Mouse (Mus musculus) erythroid progenitor cell, adult 5-6 weeks (primary cell): Measurements from ENCODE around the gene Usp2. TPM values are rescaled to one million over a fixed set of nuclear protein-coding genes. Genes with fewer than 3 reads are reported as not detected.

Experiments
- ATAC-seq: replicated peaks from 2 replicates; pipeline ENCODE4 v1.8.0; 2016; ENCODE audit warnings: moderate number of reproducible peaks, mild to moderate bottlenecking, moderate TSS enrichment, inconsistent platforms; ENCODE audit not compliant: poor library complexity, low FRiP score, severe bottlenecking
- total RNA-seq, 2 experiments: library from RNA; stranded (forward) in 1 of 2; stranded (reverse) in 1 of 2; fragments of 150-400 nt in 1 of 2; fragments of 186-747, 209-891 nt in 1 of 2; gene quantifications; 2 replicates each; pipeline versions ENCODE4 v1.2.3 to v1.2.4; 2015 to 2017; ENCODE audit warnings: low replicate concordance in 2 of 2

The Usp2 gene
- total RNA-seq, 2 experiments from 2014 or later, result not detected

DNA sequence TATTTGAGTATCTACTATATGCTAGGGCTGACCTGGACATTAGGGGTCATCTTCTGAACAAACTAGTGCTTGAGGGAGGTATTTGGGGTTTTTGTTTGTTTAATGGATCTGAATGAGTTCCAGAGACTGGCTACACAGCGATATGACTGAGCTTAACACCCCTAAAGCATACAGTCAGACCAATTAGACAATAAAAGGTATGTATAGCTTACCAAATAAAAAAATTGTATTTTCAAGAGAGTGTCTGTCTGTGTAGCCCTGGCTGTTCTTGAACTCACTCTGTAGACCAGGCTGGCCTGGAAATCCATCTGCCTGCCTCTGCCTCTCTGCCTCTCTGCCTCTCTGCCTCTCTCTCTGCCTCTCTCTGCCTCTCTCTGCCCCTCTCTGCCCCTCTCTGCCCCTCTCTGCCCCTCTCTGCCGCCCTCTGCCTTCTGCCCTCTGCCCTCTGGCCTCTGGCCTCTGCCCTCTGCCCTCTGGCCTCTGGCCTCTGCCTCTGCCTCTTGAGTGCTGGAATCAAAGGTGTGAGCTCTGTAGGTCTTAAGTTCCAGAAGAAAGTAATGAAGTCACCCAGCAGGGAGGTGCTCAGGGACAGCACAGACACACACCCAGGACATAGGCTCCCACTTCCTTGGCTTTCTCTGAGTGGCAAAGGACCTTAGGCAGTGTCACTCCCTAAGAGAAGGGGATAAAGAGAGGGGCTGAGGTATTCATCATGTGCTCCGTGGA lies 21.5 kb upstream of the Usp2 start:
- ATAC-seq, result no peak

DNA sequence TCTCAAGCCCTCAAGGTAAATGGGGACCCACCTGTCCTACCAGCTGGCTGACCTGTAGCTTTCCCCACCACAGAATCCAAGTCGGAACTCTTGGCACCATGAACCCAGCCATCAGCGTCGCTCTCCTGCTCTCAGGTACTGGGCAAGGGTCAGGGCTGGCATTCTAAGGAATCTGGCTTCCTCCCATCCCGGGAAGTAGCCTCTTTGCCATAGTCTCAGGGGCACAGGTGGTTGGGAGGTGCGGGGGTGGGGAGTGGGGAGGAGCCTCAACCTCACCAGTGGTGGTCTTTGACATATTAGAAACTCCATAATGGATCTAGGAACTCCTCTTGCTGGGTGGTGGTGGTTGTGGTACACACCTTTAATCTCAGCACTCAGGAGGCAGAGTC lies 20.9 kb upstream of the Usp2 start:
- ATAC-seq, result no peak

DNA sequence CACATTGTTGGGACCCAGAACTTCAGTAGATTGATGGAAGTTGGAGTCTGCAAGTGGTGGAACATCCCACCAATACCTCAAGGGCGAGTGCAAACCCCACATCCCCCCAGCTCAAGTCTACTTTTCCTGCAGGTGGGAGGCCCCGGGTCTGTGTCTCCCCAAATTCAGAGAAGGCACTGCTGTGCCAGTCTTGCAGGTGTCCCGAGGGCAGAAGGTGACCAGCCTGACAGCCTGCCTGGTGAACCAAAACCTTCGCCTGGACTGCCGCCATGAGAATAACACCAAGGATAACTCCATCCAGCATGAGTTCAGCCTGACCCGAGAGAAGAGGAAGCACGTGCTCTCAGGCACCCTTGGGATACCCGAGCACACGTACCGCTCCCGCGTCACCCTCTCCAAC lies 20.4 kb upstream of the Usp2 start:
- ATAC-seq, result no peak

DNA sequence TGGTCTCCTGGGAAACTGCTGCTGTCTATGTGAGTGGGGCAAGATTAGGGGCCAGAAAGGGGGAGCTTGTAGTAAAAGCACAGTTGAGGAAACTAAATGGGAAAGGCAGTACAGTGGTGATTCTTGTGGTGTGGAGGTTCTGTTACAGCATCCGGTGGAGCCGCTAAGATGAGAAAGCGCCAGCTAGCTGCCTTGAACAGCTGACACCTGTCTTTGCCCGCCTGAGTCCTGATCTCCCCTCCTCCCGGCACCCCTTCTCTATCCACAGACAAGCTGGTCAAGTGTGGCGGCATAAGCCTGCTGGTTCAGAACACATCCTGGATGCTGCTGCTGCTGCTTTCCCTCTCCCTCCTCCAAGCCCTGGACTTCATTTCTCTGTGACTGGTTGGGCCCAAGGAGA lies 19.8 kb upstream of the Usp2 start:
- ATAC-seq, result no peak

DNA sequence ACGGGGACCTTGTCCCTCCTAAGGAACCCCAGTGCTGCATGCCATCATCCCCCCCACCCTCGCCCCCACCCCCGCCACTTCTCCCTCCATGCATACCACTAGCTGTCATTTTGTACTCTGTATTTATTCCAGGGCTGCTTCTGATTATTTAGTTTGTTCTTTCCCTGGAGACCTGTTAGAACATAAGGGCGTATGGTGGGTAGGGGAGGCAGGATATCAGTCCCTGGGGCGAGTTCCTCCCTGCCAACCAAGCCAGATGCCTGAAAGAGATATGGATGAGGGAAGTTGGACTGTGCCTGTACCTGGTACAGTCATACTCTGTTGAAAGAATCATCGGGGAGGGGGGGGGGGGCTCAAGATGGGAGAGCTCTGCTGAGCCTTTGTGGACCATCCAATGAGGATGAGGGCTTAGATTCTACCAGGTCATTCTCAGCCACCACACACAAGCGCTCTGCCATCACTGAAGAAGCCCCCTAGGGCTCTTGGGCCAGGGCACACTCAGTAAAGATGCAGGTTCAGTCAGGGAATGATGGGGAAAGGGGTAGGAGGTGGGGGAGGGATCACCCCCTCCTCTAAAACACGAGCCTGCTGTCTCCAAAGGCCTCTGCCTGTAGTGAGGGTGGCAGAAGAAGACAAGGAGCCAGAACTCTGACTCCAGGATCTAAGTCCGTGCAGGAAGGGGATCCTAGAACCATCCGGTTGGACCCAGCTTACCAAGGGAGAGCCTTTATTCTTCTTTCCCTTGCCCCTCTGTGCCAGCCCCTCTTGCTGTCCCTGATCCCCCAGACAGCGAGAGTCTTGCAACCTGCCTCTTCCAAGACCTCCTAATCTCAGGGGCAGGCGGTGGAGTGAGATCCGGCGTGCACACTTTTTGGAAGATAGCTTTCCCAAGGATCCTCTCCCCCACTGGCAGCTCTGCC lies 19.0 kb upstream of the Usp2 start:
- no peak for ATAC-seq

DNA sequence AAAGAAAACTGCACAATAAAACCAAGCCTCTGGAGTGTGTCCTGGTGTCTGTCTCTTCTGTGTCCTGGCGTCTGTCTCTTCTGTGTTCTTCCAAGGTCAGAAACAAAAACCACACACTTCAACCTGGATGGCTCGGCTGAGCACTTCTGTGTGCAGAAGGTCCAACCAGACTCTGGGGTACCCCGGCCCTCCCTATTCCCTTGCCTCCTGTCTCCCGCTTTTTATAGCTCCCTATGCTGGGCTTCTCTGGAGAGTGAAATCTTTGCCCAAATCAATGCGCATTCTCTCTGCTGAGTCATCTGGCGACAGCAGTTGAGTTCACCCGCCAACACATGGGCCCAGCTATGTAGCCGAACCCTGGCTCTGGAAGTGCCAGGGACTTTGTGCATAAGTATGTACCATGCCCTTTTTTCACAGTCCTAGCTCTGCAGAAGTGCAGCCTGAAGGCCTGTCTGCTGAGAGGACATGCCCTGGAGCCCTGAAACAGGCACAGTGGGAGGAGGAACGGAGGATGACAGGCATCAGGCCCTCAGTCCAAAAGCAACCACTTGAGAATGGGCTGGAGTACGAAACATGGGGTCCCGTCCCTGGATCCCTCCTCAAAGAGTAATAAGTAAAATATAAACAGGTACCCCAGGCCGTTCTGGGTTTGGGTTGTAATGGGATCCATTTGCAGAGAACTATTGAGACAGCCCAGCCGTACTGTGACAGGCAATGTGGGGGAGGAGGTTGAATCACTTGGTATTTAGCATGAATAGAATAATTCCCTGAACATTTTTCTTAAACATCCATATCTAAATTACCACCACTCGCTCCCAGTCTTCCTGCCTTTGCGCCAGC lies 18.1 kb upstream of the Usp2 start:
- no peak for ATAC-seq

DNA sequence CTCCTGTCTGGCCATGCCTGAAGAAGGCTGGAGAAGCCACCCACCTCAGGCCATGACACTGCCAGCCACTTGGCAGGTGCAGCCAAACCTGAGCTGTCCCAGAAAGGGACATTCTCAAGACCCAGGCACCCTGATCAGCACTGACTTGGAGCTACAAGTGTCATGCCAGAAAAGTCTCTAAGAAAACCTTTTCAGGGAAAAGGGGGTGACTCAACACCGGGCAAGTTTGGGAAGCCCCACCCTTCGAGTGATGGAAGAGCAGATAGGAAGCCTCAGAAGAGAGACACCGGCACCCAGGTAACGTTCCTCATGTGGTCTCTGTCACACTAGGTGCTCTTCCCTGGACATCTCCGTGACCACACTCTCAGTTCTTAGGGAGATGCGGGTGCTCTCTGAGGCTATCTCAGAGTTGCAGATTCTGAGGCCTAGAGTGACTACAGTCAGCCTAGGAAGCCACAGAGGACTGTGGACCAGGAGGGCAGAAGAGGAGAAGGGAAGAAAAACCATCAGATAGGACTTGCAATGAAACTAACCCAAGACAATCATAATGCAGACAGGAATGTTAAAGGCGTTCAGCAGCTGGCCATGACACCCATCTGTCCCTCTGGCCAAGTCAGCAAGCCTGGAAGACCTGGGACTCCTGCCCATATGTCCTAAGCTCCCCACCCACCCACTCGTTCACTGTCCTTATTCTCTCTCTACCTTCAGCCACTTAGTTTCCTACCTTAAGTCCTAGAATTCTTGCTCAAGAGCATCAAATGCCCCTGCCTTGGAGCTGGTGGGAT lies 17.2 kb upstream of the Usp2 start:
- no peak for ATAC-seq

DNA sequence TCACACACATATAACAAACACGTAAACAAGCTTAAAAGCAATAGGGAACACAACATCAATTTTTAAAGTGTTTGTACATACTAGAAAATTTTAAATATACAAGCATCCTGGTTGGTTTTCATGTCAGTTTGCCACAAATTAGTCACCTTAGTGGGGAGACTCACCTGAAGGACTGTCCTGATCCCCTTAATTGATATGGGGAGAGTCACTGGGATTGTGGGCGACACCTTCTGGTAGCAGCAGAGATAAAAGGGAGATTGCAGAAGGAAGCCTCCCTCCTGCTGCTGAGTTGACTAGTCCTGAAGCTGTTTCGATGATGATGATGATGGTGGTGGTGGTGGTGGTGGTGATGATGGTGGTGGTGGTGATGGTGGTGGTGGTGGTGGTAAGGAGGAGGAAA lies 14.0 kb upstream of the Usp2 start:
- ATAC-seq, result no peak

DNA sequence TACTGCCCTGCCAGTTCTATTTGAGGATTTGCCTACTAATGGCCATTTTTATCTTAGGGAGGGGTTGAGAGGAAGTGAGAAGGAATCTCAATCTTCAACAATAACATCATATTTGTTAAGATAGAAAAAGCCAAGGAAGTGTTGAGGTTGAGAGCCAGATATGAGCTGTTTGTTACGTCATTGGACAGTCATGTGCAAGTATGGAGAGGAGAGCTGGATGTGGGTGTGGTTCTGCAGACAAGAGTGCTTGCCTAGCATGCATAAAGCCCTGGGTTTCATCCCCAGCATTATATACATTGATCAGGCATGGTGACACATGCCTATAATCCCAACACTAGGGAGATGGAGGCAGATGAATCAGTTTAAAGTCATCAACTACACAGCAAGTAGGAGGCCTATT lies 12.9 kb upstream of the Usp2 start:
- ATAC-seq, result no peak

DNA sequence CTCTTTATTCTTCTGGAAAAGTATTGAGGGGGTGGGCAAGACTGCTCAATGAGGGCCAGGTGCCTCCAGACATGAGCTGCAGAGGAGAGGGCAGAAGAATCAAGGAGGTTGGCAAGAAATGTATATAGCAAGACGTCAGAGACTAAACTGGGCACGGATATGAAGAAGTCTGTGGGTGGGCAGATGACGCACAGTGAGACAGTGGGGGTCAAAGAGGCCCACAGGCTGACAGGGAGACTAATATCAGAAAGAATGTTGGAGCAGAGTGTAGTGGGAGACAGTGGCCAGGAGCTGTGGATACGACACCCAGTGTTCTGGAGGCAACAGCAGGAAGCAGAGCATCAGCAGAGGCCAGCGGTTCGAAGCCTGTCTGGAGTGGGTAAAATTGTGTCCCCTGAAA lies 8.2 kb upstream of the Usp2 start:
- ATAC-seq, result no peak

DNA sequence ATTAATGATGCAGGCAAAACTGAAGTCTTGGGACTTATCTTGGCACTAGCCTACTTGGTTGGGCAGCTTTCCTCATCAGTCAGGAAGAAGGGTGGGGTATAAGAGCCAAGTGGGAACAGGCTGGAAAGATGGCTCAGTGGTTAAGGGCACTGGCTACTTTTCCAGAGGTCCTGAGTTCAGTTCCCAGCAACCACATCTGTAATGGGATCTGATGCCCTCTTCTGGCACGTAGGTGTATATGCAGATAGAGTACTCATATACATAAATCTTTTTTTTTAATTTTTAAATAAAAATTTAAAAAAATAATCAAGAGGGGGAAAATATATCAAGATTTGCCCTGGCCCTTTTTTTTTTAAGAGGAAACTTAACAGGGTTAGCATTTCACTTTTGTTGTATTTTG lies 1.6 kb upstream of the Usp2 start:
- ATAC-seq, result no peak

DNA sequence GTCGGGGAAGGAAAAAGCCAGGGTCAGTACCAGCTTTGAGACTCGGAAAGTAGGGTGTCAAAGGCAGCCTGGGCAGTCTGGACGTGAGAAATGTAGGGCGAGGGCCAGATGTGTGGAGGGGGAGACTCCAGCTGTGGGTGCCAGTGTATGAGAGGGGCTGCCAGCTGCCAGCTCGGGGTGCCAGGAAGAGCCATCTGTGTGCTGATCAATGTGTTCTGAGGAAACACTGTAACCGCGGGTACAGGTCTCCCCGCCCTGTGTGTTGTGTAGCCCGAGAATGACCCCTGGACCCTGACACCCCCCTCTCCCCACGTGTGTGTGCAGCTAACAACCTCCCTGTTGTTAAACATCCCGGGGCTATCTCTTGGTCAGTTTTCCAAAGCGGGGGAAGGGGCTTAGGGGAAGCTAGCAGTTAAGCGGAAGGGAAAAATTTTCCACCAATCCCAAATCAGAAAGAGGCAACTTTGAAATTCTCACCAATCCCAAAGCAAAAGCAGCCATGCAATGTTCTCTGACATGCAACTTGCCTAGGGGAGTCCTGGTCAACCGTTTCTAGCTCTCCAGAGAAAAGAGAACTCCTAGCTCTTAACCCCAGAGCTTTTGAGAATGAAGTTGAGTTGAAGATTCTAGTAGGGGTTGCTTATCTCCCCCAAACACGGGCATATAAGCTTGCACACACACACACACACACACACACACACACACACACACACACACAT lies 579 bp downstream of the Usp2 start:
- no peak for ATAC-seq

DNA sequence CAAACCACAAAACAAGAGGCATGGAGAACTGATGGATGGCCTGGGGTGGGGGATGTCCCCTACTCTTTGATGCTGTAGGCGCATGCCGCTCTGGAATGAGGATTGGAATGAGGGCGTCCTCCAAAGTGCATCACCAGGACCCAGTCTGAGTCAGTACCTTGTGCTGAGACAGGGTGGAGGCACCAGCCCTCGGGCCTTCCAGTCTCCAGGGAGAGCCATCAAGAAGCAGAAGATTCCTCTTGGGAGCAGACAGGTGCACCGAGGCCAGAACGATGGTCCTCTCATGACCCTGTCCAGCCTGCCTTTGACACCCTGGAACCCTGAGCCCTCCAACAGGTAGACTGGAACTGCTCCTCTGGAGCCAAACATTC lies 1.1 kb downstream of the Usp2 start:
- ATAC-seq, result no peak

DNA sequence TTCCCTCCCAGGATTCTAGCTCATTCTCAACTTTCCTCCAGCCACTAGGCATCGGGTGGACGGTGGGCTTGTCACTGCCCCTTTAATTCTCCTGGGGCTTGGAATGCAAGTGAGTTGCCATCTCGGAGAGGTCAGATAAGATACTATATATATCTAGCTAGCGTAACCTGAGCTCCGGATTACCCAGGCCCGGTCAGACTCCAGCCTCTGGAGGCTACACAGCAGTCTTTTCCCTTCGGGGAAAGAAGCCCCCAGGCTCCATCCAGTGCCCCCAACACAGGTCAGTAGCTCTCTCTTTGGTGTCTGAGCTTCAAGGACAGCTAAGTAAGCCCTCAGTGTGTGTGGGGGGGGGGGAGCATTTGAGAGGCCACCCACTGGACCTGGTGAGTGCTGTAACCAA lies 2.4 kb downstream of the Usp2 start:
- ATAC-seq, result no peak

DNA sequence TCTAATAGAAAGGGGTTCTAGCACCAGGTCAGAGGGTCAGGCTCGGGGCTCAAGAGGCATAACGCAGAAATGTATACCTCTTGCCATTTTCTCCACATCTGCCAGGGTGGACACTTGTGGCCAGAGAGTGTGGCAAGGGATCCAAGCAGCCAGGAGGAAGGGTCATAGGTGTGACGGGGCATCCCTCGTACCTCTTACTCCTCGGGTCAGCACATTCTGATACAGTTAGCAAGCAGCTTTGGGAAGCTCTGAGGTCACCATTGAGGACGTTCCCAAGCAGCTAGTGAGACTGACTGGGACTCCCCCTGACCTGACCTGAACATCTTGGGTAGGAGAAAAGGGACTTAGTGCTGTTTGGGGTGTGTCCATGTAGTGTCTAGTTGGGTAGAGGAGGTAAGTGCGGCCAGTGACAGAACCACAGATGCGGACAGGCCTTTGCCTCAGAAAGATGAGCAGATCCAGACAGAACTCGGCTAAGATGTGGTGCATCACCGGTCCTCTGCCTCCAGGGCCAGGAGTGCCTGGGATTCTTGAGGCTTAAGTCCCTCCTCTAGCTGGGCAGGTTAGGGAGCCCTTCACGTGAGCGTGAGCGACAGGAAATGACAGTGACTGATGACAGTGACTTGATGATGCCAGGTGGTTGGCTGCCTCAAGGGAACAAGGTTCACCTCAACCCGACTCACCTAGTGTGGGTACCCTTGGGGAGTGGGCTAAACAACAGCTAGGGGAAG lies 3.5 kb downstream of the Usp2 start:
- ATAC-seq, result no peak

DNA sequence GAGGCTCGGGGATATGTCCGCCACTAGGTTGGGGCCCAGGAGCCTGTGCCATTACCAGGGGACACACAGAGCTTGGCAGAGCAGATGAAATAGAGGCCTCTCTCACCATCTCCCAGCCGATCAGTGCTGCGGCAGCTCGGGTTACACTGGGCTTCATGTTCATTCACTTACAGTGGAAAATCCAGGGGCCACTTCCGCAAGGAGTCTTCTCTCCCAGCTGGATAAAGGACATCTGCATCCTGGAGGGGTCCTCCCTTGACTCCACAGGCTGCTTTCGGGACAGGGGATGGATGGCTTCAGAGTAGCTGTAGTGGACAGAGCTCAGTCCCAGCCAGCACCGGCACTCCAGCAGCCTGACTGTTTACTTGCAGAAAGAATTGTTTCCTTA lies 4.0 kb downstream of the Usp2 start:
- ATAC-seq, result no peak

DNA sequence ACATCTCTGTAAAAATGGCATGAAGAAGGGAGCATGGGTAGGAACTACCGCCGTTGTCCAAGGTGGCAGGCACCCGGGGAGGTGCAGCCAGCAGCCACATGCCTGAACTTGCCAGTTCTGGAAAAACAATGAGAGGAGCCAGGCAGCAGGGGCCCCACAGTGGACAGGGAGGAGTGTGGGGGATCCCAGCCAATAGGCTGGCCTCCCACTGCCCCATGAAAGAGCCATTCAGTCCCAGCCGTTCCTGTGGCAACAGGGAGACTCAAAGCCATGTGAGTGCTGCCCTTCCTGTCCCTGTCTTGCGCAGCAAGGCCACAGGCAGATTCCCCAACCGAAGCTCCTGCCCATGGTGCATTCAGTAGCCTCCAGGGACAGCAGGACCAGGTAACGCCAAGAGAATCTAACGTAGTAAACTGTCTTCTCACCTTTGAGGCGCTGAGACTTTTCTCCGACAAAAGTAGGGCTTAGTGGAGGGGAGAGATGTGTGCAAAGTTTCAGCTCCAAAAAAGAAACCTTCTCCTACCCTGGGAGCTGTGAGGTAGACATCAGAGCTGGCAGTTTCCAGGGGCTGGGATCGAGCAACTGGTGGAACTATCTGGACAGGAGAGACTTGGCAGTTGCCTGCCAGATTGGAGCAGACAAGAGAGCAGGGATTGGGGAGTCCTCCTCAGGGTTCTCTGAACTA lies 5.2 kb downstream of the Usp2 start:
- no peak for ATAC-seq

DNA sequence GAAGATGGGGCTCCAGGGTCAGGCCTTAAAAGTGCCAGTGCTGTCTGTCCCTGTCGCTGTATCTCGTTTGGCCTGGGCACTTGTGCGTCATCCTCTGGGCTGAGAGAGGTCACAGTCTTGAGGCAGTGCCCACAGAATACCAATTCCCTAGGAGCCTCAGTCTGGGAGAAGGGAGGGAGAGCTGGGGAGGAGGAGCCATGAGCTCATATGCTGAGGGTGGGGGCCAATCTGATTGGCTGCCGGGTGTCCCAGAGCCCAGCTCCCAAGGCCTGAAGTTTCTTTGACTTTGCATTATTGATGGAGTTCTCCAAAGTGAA lies 5.7 kb downstream of the Usp2 start:
- ATAC-seq, result no peak
